Mouse (Mus musculus) lung, adult 10 weeks (tissue): Measurements from ENCODE around the gene Nbea. TPM values are rescaled to one million over a fixed set of nuclear protein-coding genes. Genes with fewer than 3 reads are reported as not detected.

ENCODE experiments used
- polyA plus RNA-seq: library from polyadenylated mRNA; stranded (reverse); fragments of 350-450 nt; fragmentation: Illumina TruSeq; extraction: RNeasy Lipid Tissue Mini Kit (QIAGEN cat#74804); gene quantifications from one replicate; pipeline ENCODE4 v1.2.3, GENCODE M21; 2014; ENCODE audit warnings: low read depth, low replicate concordance; ENCODE audit not compliant: insufficient read depth

The Nbea gene
- 6.0 TPM for polyA plus RNA-seq

GRCm38 (mm10) chr3:56183159-56184133, at the start of gene Nbea:
Nbea (minus strand) TSS chr3:56183701.

DNA sequence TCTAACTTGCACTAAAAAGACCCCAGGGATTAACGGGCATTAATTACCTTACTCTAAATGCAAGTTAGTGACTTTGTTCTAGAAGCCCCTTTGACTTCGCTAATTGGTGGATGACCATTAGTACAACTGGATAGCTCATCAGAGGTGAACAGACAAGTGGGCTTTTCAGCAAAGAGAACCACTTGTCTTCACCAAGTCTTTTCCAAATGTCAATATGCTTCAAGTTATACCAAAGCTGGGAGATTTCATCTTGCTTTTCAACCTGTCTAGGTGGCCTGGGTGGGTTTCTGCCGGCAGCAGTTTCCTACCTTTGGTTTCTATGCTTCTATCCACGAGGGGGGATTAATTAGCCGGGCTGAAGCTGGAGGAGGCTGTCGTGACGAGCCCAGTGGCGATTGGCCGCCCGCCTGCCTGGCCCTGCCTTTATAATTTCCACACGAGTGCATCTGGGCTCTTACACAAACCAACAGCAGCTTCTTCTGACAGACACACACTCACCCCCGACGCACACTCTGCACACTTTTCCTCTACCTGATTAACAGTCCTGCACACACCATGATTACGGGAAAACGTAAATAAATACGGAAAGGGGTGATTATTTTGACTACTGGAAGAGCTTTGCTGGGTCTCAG, 401.3 kb downstream of the Nbea start, which contains the start of gene Mab21l1:
Gene Mab21l1, plus strand, starts transcription at position 455 of the 632 bp plus-strand sequence.

